Mouse (Mus musculus): ENCODE measurements around the gene Olfr1359.
"Not testable (repeated sequence)": the region's sequence is repeated elsewhere in the genome, so short reads cannot be mapped to it uniquely, and the experiment has no call there.

Olfr1359 gene

GRCm38 (mm10) chr13:21697811-21698210 lies at the start of gene Olfr1359:
TSS of gene Olfr1359 (plus strand) at chr13:21698111.
- no peak for DNase-seq (ENCODE audit: low read depth, low spot score)

GRCm38 (mm10) chr13:21663286-21663685 lies 34.6 kb upstream of the Olfr1359 start, which contains the start of gene Olfr1361:
TSS of gene Olfr1361 (minus strand) at chr13:21663386.
- DNase-seq (ENCODE audit: low read depth, low spot score): no peak

- DNase-seq (ENCODE audit: low read depth, low spot score): no peak
Measured at GRCm38 (mm10) chr13:21677305-21677704, 20.6 kb upstream of the Olfr1359 start, which contains the start of gene Olfr1360. TSS of gene Olfr1360 (minus strand) at chr13:21677405.

GRCm38 (mm10) chr13:21706669-21707068 lies 8.8 kb downstream of the Olfr1359 start:
- DNase-seq (ENCODE audit: low read depth, low spot score): no peak

- peak; percentile 74 for DNase-seq (ENCODE audit: low read depth, low spot score)
Measured at GRCm38 (mm10) chr13:21710031-21710711, 12.3 kb downstream of the Olfr1359 start.

- DNase-seq (ENCODE audit: low read depth, low spot score): no peak
Measured at GRCm38 (mm10) chr13:21710821-21711525, 13.1 kb downstream of the Olfr1359 start.

- DNase-seq (ENCODE audit: low read depth, low spot score): no peak
Measured at GRCm38 (mm10) chr13:21711698-21712097, 13.8 kb downstream of the Olfr1359 start.

GRCm38 (mm10) chr13:21714725-21715124 lies 16.8 kb downstream of the Olfr1359 start:
- DNase-seq (ENCODE audit: low read depth, low spot score): no peak

GRCm38 (mm10) chr13:21715131-21715863 lies 17.4 kb downstream of the Olfr1359 start:
- no peak for DNase-seq (ENCODE audit: low read depth, low spot score)

- peak; percentile 97 for DNase-seq (ENCODE audit: low read depth, low spot score)
Measured at GRCm38 (mm10) chr13:21715864-21716539, 18.1 kb downstream of the Olfr1359 start, which contains the start of the genes Hist1h2bl and Hist1h2ai. TSS of gene Hist1h2bl (minus strand) at chr13:21716143. TSS of gene Hist1h2ai (plus strand) at chr13:21716422.

- not testable (repeated sequence) for DNase-seq (ENCODE audit: low read depth, low spot score)
Measured at GRCm38 (mm10) chr13:21716540-21717391, 18.9 kb downstream of the Olfr1359 start.

- peak; percentile 96 for DNase-seq (ENCODE audit: low read depth, low spot score)
Measured at GRCm38 (mm10) chr13:21717397-21718357, 19.8 kb downstream of the Olfr1359 start, which contains the start of gene Hist1h3h. TSS of gene Hist1h3h (plus strand) at chr13:21717659.

GRCm38 (mm10) chr13:21718381-21719080 lies 20.6 kb downstream of the Olfr1359 start:
- no peak for DNase-seq (ENCODE audit: low read depth, low spot score)

- DNase-seq (ENCODE audit: low read depth, low spot score): not testable (repeated sequence)
Measured at GRCm38 (mm10) chr13:21721107-21721756, 23.3 kb downstream of the Olfr1359 start.

GRCm38 (mm10) chr13:21721757-21722372 lies 24.0 kb downstream of the Olfr1359 start, which contains the start of gene Hist1h2bm:
TSS of gene Hist1h2bm (plus strand) at chr13:21722044.
- peak; percentile 95 for DNase-seq (ENCODE audit: low read depth, low spot score)

GRCm38 (mm10) chr13:21722373-21722925 lies 24.5 kb downstream of the Olfr1359 start:
- DNase-seq (ENCODE audit: low read depth, low spot score): no peak

Measured in telencephalon, adult 2 months (tissue).